Mouse (Mus musculus): ENCODE results near the gene Olfr577.

Olfr577 gene

DNA sequence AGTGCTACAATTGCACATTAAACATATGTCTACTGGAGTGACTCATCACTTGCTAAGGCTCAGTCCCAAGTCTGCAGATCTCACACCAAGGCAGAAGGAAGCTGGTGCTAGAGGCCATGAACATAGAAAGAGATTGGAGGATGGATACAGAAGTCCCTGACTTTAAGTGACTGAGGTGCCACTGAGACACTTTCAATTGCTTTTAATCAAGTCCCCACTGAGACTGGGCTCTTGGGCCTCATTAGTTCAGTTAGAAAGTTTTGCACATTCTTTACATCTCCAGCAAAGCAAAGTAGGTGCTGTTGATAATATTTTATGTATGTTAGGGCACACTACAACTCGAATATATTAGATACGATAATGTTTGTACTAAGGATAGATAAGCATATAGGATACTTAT lies at the start of gene Olfr577:
Olfr577 (minus strand) TSS at position 101 of the 400 bp plus-strand sequence.
- in situ Hi-C loops (cut with MseI, MboI), result no loop called here

DNA sequence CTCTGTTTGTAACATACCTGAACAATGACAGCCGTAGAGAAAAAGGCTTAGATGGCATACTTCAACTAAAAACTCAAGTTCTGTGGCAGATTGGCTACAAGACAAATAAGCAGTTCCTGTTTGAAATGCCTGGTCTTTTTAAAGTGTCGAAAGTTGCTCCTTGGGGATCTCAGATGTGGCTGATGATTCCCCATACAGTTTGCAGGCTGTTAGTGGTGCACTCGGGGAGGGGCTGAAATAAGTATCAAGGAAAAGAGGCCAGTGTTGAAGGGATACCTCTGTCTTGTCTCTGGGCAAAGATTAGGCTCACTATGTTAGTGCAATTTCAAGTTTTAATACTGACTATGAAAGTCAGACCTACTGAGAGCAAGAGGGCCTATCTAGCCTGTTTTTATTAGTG lies 13.5 kb upstream of the Olfr577 start, which contains the start of gene Olfr578:
Olfr578 (minus strand) TSS at position 101 of the 400 bp plus-strand sequence.
- in situ Hi-C loops (cut with MseI, MboI), result no loop called here

DNA sequence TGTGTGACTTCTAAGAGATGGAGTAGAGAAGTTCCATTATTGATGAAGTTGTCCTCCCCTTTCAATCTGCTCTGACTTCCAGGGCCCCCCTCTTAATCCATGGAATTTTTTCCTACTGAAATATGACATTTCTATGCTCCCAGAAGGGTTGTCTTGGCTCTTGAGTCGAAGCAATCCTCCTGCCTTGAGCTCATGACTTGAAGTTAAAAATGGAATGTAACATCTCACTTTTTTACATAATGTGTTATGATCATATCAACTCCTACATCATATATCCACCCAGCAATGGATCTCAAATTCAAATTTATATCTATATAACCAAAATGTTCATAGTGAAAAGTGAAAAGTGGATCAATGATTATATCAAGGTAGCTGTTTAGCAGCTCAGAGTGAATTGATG lies 1.3 kb downstream of the Olfr577 start:
- in situ Hi-C loops (cut with MseI, MboI), result no loop called here

DNA sequence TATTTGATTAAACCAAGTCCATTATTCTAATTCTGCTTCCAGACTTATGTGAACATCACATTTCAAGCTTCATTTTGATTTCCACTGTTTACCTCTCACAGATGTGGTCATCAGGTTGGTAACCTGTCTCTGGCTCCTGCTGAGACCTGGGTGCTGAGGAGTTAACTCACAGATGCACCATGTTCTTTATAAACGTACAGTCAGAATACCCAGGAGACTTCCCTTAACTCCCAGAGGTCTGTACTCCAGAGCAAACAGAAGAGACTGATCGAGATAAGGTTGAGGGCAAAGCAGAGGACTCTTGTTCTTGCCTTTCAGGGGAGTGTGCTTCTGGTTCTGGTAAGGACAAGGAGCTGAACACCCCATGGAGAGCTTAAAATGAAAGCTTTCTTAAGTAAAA lies 13.4 kb downstream of the Olfr577 start, which contains the start of gene Olfr576:
Olfr576 (plus strand) TSS at position 301 of the 400 bp plus-strand sequence.
- in situ Hi-C loops (cut with MseI, MboI), result no loop called here

DNA sequence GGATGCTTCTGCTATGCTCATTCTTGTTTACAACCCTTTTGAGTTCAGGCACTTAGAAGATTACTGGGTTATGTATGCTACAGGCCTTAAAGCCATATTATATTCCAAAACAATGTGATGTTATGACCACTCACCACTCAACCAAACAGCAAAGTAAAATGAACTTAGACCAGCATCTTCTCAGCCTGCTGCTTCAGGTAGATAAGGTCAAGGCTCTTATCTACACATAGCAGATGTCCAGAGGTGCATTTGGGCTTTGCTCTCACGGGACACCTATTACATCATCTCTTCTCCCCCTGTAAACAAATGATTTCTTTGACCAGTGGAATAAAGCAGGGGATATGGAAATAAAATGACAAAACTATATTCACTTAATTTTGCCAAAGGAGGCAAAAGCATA lies 17.1 kb downstream of the Olfr577 start, which contains the start of gene Olfr575:
Olfr575 (minus strand) TSS at position 183 of the 400 bp plus-strand sequence.
- in situ Hi-C loops (cut with MseI, MboI), result no loop called here

DNA sequence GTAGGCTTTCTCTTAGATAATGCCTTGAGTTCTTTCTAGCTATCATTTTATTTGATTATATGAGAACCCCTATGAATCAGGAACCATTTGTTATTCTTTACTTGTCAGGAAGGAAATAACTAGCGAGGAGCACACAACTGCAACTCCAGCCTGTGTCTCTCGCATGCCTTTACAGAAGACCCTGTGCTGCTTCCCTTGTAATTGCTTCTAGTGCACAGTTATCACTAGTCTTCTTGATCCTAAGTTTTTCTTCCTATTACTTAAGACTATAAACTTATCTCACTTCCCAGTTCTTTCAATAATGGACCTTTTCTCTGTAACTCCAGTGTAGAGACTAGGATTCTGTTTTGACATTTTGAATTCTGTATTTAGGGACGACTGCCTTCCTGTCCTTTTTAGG lies 17.6 kb downstream of the Olfr577 start:
- in situ Hi-C loops (cut with MseI, MboI), result no loop called here

- in situ Hi-C loops (cut with MseI, MboI), result no loop called here
These were observed 25.0 kb downstream of the Olfr577 start for GRCm38 (mm10) chr7:102950732-102951131.

- in situ Hi-C loops (cut with MseI, MboI), result no loop called here
These were observed 27.6 kb downstream of the Olfr577 start, which contains the start of gene Olfr574 for GRCm38 (mm10) chr7:102948167-102948566. Gene Olfr574, plus strand, starts transcription at chr7:102948467.

DNA sequence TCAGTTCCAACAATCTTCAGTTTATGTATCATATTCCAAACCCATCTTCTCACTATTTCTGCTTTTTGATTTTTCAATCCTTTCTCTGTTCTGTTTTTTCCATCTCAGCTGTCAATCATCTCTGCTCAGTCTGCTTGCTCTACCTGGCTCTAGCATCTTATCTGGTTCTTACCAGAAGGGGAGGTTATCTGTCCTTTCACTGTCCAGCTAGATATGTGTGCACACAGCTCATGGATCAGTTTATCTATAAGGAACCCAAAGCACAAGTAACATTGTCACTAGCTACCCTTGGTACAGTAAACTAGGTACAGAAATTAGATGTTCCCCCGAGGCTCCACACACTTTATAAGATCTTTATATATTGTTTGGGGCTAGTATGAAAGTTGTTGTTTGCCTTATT lies 32.3 kb downstream of the Olfr577 start:
- in situ Hi-C loops (cut with MseI, MboI), result no loop called here

DNA sequence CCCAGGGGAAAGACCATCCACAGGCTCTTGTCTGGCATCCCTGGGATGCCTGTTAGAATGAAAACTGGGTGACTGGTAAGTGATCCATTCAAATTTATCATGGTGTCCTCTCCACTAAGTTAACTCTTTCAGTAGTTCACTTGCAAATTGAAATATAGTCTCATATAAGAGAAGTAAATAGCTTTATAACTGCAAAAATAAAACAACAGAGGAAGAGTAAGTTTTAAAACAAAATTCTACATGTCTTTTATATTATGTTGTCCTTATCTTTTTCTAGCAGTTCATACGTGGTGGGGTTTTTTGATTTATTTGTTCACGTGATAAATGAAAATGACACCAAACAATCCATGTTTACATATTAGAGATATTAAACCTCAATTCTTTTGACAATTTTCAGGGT lies 33.3 kb downstream of the Olfr577 start, which contains the start of gene Olfr573-ps1:
Olfr573-ps1 (minus strand) TSS at position 101 of the 400 bp plus-strand sequence.
- in situ Hi-C loops (cut with MseI, MboI), result no loop called here

DNA sequence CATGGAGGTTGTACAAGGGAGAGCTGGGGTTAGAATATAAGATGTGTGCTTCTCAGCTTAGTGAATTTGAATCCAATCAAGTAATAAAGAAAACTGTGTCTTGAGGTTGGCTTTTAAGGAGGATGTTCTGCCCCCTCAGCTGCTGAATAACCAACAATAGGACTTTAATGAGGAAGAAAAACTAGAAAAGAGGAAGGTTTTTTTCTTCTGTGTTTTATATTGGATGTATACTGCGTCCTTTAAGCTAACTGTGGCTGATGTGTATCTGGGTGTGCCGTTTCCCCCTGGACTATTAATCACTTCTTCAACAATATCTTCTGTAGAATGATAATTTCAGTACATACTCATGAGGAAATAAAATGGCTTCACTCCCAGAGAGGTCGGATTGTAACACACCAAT lies 48.6 kb downstream of the Olfr577 start:
- in situ Hi-C loops (cut with MseI, MboI), result no loop called here

DNA sequence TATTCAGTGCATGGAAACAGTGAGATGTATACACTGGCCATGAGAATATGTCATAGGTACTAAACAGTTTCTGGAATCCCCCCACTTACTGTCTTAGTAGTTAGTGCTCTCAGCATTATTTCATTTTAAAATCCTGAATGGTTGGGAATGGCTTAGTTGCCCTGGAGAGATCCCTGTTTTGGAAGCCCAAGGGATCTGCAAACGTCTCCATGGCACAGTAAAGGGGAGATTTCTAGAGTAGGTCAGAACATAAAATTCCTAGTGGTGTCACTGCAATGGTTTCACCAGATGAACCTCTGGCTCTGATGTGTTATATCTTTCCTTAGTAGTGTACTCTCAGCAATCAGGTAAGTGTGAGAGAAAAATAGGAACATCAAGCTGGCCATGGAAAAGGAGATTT lies 51.6 kb downstream of the Olfr577 start, which contains the start of gene Olfr572:
Olfr572 (plus strand) TSS at position 301 of the 400 bp plus-strand sequence.
- in situ Hi-C loops (cut with MseI, MboI), result no loop called here
